Mouse (Mus musculus): Measurements from ENCODE around the gene Samd4.

The Samd4 gene

DNA sequence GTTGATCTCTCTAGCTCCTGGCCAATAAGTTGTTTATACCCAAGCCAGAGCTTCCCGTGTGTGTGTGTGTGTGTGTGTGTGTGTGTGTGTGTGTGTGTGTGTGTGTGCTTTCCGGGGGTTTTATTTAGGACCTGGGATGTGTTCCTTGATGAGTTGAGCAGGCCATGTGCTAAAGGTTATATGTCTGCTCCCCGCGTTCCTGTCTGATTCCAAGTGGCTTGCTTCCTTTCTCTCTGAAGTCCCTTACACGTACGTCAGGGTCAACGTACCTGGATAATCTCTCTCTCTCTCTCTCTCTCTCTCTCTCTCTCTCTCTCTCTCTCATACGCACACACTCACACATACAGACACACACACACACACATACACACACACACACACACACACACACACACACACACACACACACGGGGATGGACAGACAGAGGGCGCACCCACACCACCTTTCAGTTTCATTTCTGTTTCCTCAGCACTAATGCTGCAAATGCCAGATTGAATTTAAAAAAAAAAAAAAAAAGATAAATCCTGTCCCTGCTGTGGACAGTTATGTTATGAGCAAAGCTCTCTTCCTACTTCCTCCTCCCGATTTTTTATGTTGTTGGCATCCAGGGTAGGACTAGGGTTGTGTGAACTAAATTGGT lies 117.6 kb downstream of the Samd4 start:
- DNase-seq (ENCODE audit: low spot score) = no peak

DNA sequence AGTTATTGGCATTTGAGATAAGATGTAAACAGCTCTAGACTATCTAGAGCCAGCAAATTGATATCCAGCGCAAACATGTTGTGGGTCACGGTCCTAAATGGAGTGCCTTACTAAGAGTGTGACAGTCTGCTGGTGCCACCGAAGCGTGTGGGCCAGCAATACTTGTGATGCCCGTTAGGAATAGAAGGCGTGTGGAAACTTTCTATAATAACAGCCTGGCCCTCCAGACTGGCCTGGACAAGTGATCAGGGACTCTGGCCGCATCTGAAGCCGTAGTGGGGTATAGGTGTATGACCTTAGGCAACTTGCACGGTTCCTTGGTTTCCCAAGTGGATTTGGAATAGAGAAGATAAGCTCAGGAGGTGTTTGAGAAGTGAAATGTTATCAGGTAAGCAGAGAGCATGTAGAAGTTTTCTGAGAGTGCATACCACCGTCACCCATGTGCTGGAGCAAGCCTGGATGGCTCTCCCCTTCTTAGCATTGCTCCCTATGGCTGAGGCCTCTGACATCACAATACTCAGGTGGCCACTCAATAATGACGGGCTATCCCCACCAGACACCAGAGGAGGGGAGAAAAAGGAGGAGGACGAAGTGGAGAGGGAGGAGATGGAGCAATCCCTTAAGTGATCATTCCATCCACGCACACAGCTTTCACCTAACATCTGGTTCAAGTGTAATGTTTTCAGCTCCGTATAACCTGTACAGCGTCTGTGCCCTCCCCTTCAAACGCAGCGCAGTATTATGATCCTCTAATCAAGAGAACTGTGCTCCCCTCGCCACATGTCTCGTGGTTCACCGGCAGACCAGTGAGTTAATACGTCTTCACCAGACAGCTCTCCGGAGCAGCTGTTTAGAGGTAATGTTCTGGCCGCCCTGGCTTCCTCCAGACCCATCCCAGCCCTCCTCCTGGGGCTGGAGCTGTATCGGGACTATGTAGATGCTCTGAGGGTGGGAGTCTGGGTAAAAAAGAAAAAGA lies 118.4 kb downstream of the Samd4 start:
- no peak for DNase-seq (ENCODE audit: low spot score)

DNA sequence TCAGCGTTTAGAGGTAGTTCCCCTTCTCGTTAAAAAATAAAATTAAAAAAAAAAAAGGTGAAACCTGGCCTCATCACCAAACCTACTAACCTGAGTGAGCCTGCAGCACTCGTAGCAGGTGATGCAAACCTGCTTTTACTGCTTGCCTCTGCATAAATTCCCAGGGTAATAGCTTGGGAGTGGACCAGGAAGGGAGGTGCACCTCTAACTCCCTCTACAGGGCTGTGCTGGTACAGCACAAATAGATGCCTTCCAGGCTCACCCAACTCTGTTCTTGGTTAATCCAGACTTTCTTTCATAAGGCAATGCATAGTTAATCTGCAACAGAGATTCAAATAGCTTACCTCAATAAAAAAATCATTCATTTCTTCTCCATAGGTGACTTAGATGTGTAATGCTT lies 121.5 kb downstream of the Samd4 start:
- no peak for DNase-seq (ENCODE audit: low spot score)

DNA sequence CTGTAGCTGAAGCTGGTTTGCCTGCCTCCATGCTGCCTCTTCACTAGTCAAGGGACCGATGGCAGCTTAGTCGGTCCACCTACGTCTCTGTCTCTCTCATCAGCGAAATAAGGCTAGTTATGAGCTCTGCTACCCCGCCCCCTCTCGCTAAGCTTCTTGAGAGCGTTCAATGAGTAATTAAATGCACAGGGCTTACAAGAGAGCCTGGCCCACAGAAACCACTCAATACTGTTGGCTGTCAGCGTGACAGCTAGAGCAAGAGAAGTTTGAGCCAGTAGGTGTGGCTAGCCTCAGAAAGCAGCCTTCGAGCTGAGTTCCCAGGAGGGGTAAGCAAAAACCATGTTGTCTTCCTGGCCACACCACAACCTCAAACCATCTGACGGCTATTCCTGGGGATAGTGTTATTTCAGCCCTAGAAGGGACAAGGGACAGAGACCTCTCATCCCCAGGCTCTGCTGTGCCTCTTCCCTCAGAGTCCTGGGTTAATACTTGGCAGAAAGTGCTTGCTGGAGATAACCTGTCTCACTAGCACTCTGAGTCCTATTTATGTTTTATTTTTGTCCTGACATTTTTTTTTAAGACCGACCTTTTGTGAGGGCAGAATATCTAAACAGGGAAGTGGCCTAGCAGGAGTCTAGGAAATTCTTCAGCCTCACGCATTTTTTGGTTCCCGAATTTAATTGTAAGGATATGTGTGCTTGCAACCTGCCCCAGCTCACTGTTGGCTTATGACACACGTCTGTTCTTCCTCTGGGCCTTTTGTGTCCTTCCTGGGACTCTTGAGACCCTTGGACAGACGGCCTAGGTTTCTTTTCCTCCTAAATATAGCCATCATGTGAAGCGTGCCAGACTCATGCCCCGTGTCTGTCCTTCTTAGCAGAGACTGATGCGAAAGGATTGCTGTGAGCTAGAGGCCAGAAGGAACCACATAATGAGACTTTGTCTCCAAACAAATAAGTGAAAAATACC lies 128.8 kb downstream of the Samd4 start:
- no peak for DNase-seq (ENCODE audit: low spot score)

DNA sequence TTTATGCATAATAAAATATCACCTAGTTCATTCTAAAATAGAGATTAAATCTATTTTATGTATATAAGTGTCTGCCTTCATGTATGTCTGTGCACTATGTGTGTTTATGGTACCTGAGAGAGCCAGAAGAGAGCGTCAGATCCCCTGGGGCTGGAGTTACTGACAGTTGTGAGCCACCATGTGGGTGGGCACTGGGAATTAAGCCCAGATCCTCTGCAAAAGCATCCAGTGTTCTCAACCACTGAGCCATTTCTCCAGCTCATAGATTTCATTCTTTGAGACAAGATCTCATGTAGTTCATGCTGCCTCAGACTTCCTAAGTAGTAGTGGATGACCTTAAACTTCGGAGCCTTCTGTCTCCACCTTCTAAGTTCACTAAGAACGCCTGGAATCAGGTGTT lies 133.0 kb downstream of the Samd4 start:
- no peak for DNase-seq (ENCODE audit: low spot score)

DNA sequence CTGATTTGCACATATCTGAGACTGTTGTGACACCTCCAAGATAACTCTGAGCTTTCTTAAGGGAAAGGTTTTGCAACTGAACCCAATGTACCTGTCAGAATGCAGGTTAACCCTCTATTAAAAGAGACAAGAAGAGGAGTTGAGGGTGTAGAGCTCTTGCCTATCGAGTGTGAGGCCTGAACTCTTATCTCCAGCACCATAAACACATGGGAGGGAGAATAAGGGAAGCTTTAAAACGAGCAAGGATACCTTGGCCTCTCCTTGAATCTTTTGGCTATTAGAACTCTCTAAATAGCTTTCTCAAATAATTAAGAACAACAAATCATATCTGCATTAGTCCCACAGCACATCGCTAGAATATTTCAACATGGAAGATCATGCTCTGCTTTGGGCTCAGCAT lies 135.0 kb downstream of the Samd4 start:
- no peak for DNase-seq (ENCODE audit: low spot score)

DNA sequence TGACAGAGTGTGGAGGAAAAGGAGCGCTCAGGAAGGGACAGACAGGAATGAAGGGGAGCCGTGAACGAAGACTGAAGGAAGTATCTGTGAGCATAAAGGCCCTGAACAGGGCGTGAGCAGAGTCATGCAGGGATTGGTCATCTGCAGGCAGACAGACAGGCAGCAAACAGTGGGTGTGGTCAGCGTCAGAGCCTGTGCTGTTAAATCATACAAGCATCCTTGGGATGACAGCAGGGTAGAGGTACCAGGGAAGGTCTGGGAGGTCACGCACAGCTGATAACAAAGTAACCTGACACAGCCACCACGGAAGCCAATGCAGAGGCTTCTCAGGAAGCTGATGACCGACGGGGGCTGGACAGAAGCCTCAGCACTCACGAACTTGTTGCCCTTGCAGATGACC lies 138.2 kb downstream of the Samd4 start:
- DNase-seq (ENCODE audit: low spot score) = no peak

DNA sequence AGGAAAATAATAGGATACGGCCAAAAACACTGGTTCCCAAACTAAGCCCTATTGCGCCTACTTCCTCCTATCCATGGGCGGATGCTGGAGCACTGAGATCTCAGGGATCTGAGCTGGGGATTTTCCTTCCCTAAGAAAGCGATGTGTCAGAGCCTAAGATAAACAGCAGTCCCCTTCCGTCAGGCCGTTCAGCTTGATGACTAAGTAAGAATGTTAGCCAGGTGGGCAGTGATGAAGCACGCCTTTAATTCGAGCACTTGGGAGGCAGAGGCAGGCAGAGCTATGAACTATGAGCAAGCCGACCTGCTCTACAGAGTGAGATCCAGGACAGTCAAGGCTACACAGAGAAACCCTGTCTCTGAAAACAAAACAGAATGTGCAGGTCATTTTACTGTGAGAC lies 140.9 kb downstream of the Samd4 start:
- DNase-seq (ENCODE audit: low spot score) = no peak

DNA sequence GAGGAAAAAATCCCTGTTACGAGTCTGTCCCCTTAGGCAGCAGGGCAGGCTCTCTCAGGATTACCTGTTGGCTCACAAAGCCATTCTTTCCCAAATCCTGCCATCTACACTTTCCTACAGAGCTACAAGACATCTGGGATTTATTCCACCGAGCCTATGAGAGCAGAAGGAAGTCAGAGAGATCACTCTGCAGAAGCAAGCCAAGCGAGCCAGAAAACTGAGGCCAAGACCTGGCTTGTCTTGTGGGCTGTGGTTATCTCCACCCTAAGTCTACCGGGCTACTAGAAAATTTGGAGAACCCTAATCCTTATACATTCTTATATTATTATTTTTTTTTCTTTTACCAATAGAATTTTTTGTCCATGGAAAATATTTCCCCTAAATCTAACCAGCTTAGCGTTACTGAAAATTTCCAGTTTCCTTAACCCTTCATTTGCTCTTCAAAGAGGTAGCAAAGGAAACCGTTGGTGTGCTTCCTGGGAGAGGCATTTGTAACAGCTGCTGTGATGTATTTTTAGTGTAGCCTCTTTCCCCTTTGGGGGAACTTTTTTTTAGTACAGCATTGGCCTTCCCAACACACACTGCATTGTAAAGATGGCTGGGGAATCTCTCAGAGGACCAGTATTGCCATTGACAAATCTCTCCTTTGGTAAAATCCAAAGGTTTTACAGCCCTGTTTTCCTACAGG lies 144.9 kb downstream of the Samd4 start:
- DNase-seq (ENCODE audit: low spot score) = no peak

DNA sequence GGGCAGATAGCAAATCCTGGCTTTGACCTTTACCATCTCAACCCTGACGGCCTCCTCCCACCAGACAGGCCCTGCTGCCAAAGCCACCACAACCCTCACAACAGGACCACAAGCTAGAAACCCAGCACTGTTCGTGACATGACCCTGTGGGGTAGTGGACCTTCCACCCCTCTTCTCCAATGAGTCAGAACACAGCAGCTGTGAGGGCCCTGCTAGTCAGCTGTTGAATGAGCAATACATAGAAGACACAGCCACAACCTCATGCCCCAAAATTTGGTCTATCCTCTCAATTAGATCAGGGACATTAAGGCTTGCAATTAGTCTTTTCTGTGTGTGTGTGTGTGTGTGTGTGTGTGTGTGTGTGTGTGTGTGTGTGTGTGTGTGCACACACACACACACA lies 148.9 kb downstream of the Samd4 start:
- no peak for DNase-seq (ENCODE audit: low spot score)

DNA sequence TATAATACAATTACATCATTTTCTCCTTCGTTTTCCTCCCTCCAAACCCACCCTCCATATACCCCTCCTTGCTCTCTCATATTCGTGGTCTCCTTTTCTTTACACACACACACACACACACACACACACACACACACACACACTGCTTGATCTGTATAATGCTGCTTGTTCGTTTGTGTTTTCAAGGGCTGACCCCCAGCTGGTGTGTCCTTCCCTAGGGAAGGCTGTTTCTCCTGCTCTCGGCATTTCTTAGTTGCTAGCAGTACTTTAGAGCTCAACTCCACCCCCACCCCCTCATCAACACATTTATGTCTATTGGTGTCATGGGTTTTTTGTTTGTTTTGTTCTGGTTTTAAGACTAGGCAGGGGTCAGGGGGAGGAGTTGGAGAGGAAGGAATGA lies 149.5 kb downstream of the Samd4 start:
- DNase-seq (ENCODE audit: low spot score) = no peak

DNA sequence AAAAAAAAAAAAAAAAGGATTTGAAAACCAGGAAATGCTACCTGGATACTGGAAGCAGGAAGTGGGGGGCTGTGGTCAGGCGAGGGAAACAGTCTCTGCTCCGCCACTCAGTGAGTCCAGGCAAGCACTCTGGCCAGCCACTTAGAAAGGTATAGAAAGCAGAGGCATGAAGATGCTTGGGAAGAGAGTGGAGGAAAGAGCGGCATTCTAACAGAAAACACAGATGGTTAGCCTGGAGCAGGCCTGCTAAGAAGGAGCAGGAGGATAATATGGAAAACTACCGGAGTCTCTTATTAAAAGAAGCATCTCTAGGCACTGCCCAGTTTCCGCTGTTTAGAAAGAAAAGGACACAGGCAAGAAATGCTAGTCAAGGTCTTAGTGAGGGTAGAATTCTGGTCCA lies 150.8 kb downstream of the Samd4 start:
- DNase-seq (ENCODE audit: low spot score) = no peak

DNA sequence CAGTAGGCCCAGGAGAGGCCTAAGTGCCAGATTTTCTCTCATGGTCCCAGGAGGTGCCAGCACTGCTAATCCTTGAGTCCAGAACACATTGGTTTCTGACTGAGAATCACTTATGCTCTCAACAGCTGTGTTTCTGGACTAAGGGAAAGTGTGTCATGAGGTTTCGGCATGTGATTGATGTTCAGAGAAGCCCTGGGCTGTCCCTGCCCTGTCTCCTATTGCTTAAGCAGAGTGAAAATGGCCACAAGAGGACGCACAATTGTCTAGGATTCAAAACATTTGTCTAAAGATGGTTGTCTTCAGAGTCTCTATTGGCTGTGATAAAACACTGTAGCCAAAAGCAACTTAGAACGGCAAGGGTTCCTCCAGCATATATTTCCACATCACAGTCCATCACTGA lies 159.0 kb downstream of the Samd4 start:
- DNase-seq (ENCODE audit: low spot score) = no peak

DNA sequence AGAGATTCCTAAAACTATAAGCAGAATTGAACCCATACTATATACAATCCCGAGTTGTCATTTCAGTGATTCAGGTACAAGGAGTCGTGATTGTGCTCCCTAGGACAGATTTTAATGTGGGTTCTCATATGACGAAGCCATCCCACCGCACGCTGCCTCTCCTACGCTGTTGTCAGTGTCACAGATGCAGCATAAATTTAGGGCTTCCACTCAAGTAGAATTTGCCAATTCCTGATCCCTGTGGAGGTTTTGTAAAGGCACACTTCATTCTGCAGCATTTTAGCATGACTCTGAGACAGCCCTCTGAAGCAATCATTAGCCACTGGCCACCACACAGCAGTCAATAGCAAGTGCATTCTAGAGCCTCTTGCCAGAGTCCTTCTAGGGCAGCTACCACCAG lies 166.4 kb downstream of the Samd4 start:
- no peak for DNase-seq (ENCODE audit: low spot score)

DNA sequence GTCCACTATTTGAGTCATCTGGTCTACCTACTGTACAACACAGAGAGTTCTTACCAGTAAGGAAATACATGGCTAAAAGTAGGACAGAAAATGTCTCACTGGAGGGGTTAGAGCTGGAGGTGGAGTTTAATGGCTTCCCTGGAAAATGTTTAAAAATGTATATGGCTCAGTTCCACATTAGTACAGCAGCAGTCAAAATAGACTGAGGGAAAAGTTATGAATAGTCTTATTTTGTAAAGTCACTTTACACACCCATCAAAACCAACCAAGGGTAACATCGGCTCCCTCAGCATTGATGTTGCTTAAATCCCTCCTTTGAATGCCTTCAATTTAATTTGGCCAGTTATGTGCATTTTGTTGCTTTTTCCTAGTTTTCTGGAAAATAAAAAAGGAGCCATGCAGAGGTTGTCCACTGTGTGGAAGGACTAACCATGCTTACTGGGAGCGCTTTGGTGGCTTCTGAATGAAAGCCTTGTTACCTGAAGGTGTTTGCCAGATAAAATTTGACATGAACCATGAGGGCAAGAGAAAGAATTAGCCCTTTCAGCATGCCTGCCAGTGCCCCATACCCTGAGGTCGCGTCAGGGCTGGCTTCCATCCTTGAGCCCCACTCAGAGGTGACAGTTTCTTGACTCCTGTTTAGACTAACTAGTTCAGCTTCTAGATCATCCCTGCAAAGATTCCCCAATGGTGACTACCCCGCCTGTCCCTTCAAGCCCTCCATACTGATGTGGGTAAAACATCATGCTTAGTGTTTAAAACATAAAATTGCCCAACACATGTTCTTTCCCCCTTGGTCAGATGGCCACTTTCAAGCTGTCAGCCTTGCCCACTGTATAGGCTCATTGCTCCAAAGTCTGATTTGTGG lies 169.3 kb downstream of the Samd4 start:
- no peak for DNase-seq (ENCODE audit: low spot score)

DNA sequence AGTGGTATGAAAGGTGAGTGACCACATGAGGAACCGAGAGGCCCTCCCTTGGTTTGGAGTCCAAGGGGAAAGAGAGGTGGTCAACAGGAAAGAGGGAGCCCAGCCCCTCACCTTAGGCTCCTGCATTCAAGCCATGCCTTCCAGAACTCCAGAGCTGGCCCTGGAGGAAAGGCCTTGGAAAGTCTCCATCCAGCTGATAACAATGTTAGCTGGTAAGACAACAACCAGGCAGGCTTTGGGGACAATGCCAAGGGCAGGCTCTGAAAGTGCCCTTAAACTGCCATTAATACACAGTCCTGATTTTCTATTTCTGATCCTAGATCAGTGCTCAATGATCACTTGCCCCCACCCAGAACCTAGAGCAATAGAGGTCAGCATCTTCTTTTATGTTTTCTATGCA lies 170.4 kb downstream of the Samd4 start:
- DNase-seq (ENCODE audit: low spot score) = peak; percentile 59

DNA sequence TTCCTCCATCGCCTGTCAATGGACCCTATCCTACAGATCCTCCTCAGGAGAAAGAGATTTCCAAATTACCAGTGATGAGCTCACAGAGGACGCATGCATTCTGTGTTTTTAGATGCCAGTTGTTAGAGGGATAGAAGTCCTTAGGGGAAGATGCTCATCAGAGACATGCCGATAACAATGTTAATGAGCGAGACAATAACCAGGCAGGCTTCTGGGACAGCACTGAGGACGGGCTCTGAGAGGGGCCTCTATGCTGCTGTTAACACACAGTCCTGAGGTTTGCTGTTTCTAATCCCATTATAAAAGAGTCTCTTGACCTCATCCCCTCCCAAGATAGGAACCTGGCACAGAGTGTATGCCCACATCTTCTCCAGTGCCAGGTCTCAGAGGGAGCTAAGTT lies 171.2 kb downstream of the Samd4 start:
- DNase-seq (ENCODE audit: low spot score) = no peak

DNA sequence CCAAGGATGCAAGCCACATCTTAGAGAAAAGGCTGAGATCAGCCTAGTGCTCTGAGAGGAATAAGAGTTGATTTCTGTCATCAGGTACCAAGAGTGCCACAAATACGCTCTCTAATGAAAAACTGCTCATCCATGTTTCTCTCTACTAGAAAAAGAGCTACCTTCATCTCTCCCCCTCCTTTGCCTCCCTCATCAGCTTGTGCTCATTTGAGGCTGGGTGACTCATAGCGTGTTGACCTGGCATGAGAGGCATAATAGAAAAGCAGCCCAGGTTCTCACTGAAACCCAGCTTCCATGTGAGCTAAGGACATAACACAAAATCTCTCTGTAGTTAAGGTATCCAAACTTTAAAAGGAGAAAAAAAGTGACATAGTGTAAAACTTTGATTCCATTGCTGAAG lies 176.3 kb downstream of the Samd4 start:
- no peak for DNase-seq (ENCODE audit: low spot score)

DNA sequence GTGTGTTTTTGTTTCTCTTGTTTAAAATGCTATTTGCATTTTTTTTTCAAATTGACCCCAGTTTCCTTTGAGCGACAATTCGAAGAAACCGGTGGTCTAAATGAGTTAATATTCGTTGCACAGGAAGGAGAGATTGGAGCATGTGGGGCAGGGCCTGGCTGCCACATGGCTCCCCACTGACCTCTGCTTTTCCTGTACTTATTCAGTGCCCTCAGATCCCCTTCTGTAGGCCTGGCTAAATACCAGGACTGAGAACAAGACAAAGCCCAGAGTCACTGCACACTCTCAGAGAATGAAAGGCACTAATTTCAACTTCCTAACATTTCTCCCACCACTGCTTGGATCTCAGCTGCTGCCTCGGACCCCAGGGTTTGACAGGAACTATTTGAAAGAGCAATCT lies 182.4 kb downstream of the Samd4 start:
- no peak for DNase-seq (ENCODE audit: low spot score)

DNA sequence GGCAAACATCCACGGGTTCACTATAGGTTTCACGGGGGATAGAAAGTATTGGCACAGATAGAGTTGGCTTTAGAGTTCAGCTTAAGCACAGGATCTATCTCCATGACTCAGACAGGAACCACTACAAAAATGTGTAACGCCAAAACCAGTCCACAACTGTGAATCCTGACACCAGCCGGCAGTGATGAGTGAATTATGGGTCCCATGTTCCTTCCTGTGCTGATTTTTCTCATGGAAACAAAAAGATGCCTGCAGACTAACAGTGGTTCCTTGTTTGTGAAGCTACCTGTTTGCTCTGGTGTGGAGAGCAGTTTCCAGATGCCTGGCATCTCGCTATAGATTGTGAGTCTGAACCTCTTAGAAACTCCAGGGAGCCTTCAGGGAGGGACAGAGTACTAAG lies 184.2 kb downstream of the Samd4 start:
- DNase-seq (ENCODE audit: low spot score) = no peak

Measured in ovary, adult 18-20 months (tissue).